Mouse (Mus musculus): ENCODE measurements around the gene Slc28a3. TPM values are rescaled to one million over a fixed set of nuclear protein-coding genes. Genes with fewer than 3 reads are reported as not detected.

Slc28a3 gene
- polyA plus RNA-seq, 2 experiments from 2014 or later: 0.63 TPM; not detected in 1

GRCm38 (mm10) chr13:58521331-58522030 is 89.2 kb downstream of the Slc28a3 start:
- no peak for ATAC-seq

- no peak for ATAC-seq
Measured at GRCm38 (mm10) chr13:58520580-58521330, 89.9 kb downstream of the Slc28a3 start.

- ATAC-seq: no peak
Measured at GRCm38 (mm10) chr13:58520028-58520427, 90.6 kb downstream of the Slc28a3 start.

- no peak for ATAC-seq
Measured at GRCm38 (mm10) chr13:58516277-58516676, 94.4 kb downstream of the Slc28a3 start.

GRCm38 (mm10) chr13:58515635-58516034 is 95.0 kb downstream of the Slc28a3 start:
- ATAC-seq: no peak

- no peak for ATAC-seq
Measured at GRCm38 (mm10) chr13:58514147-58514727, 96.4 kb downstream of the Slc28a3 start.

GRCm38 (mm10) chr13:58511926-58512325 is 98.8 kb downstream of the Slc28a3 start:
- no peak for ATAC-seq

GRCm38 (mm10) chr13:58511248-58511647 is 99.4 kb downstream of the Slc28a3 start:
- ATAC-seq: no peak

GRCm38 (mm10) chr13:58509241-58509640 is 101.4 kb downstream of the Slc28a3 start:
- ATAC-seq: no peak

- ATAC-seq: no peak
Measured at GRCm38 (mm10) chr13:58503610-58504009, 107.1 kb downstream of the Slc28a3 start.

- ATAC-seq: no peak
Measured at GRCm38 (mm10) chr13:58497809-58498208, 112.9 kb downstream of the Slc28a3 start.

Other genes with a start within 250 kb of the Slc28a3 start
- gene 2210016F16Rik, start 225.7 kb downstream of the Slc28a3 start, polyA plus RNA-seq (2017; shearing (Covaris generic)): 10 to 100 TPM; 11.7 to 15.1 TPM
- gene Rmi1, start 208.6 kb downstream of the Slc28a3 start, polyA plus RNA-seq (2017; shearing (Covaris generic)): 10 to 100 TPM; 21.0 to 23.5 TPM
- 1,000 to 10,000 TPM; 2,078 to 2,363 TPM for gene Hnrnpk, start 207.5 kb downstream of the Slc28a3 start, polyA plus RNA-seq (2017; shearing (Covaris generic))
- gene Ntrk2, start 195.7 kb upstream of the Slc28a3 start, polyA plus RNA-seq (2017; shearing (Covaris generic)): not detected

Measured in CD4-positive, CD25-positive, alpha-beta regulatory T cell, adult 4 months (primary cell).